Mouse (Mus musculus): ENCODE measurements around the gene Ntng1. TPM values are rescaled to one million over a fixed set of nuclear protein-coding genes. Genes with fewer than 3 reads are reported as not detected.

The Ntng1 gene
- polyA plus RNA-seq, 1 experiment = not detected

DNA sequence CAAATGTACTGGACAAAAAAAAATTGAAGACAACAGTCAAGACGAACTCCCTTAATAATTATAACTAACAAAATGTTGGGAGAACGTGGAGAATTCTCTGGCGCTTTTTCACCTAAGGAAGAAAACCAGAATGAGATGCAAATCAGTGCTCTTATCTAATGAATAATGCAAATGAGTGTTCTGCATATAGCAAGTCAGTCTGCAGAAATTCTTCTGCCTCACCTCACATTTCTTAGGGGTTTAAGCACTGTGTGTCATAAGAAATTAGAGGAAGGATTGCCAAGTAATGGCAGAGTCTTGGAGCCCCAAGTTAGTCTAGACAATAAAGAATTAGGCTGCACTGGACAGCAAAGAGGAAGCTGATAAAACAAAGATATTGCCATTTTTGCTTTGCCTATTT, 49.8 kb downstream of the Ntng1 start:
- H3K4me3 ChIP-seq (ENCODE audit: insufficient read depth, low read depth, low read length) = no peak overlapping the region
- H3K4me1 ChIP-seq (ENCODE audit: control insufficient read depth, insufficient read depth, insufficient read length, low read length) = no peaks in the 10 kb centered on the region
- no peak overlapping the region for H3K27ac ChIP-seq (replicated peaks; ENCODE audit: low read depth, low read length)

- H3K4me3 ChIP-seq (ENCODE audit: insufficient read depth, low read depth, low read length) = no peak overlapping the region
- no peak overlapping the region for H3K27ac ChIP-seq (replicated peaks; ENCODE audit: low read depth, low read length)
- no peaks in the 10 kb centered on the region for H3K4me1 ChIP-seq (ENCODE audit: control insufficient read depth, insufficient read depth, insufficient read length, low read length)
Observed at GRCm38 (mm10) chr3:110092521-110092920, 51.3 kb downstream of the Ntng1 start.

GRCm38 (mm10) chr3:110087189-110087588, 56.6 kb downstream of the Ntng1 start:
- Histone ChIP-seq H3K27ac (replicated peaks; ENCODE audit: low read depth, low read length) (no peak overlapping the region), H3K4me3 (ENCODE audit: insufficient read depth, low read depth, low read length) (no peak overlapping the region), H3K4me1 (ENCODE audit: control insufficient read depth, insufficient read depth, insufficient read length, low read length) (no peaks in the 10 kb centered on the region)

DNA sequence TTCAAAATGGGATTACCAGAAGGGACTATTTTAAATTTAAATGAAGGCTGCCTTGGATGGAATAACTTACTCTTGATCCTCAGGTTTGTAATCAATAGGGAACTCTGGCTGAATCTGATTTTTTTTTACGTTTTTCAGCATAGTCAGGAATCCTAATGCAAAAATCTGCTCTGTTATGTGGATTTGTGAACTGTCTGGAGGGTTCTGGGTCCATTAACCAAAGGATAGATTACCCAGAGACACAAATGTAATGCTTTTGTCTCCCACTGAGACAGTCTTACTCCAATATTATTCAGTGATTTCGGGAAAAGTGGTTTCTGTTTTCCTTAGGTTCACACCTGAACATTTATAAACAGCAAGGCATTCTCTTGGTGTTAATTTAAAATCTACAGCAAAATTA, 58.5 kb downstream of the Ntng1 start:
- Histone ChIP-seq H3K4me3 (ENCODE audit: insufficient read depth, low read depth, low read length) (no peak overlapping the region), H3K4me1 (ENCODE audit: control insufficient read depth, insufficient read depth, insufficient read length, low read length) (no peaks in the 10 kb centered on the region), H3K27ac (replicated peaks; ENCODE audit: low read depth, low read length) (no peak overlapping the region)

- no peak overlapping the region for H3K27ac ChIP-seq (replicated peaks; ENCODE audit: low read depth, low read length)
- H3K4me3 ChIP-seq (ENCODE audit: insufficient read depth, low read depth, low read length) = no peak overlapping the region
- no peaks in the 10 kb centered on the region for H3K4me1 ChIP-seq (ENCODE audit: control insufficient read depth, insufficient read depth, insufficient read length, low read length)
Observed at GRCm38 (mm10) chr3:110064709-110065256, 79.0 kb downstream of the Ntng1 start.

- no peaks in the 10 kb centered on the region for H3K4me1 ChIP-seq (ENCODE audit: control insufficient read depth, insufficient read depth, insufficient read length, low read length)
- no peak overlapping the region for H3K4me3 ChIP-seq (ENCODE audit: insufficient read depth, low read depth, low read length)
Observed at GRCm38 (mm10) chr3:110055915-110056314, 87.9 kb downstream of the Ntng1 start.

GRCm38 (mm10) chr3:110055433-110055832, 88.4 kb downstream of the Ntng1 start:
- Histone ChIP-seq H3K4me3 (ENCODE audit: insufficient read depth, low read depth, low read length) (no peak overlapping the region), H3K27ac (replicated peaks; ENCODE audit: low read depth, low read length) (no peak overlapping the region), H3K4me1 (ENCODE audit: control insufficient read depth, insufficient read depth, insufficient read length, low read length) (no peaks in the 10 kb centered on the region)

More at GRCm38 (mm10) chr3:110055915-110056314, 87.9 kb downstream of the Ntng1 start:
- no peak overlapping the region for H3K27ac ChIP-seq (replicated peaks; ENCODE audit: low read depth, low read length)

- Histone ChIP-seq H3K27ac (replicated peaks; ENCODE audit: low read depth, low read length) (no peak overlapping the region), H3K4me1 (ENCODE audit: control insufficient read depth, insufficient read depth, insufficient read length, low read length) (no peaks in the 10 kb centered on the region), H3K4me3 (ENCODE audit: insufficient read depth, low read depth, low read length) (no peak overlapping the region)
Observed at GRCm38 (mm10) chr3:110054125-110054524, 89.7 kb downstream of the Ntng1 start.

- Histone ChIP-seq H3K4me3 (ENCODE audit: insufficient read depth, low read depth, low read length) (no peak overlapping the region), H3K27ac (replicated peaks; ENCODE audit: low read depth, low read length) (no peak overlapping the region), H3K4me1 (ENCODE audit: control insufficient read depth, insufficient read depth, insufficient read length, low read length) (no peaks in the 10 kb centered on the region)
Observed at GRCm38 (mm10) chr3:110048152-110048551, 95.7 kb downstream of the Ntng1 start.

DNA sequence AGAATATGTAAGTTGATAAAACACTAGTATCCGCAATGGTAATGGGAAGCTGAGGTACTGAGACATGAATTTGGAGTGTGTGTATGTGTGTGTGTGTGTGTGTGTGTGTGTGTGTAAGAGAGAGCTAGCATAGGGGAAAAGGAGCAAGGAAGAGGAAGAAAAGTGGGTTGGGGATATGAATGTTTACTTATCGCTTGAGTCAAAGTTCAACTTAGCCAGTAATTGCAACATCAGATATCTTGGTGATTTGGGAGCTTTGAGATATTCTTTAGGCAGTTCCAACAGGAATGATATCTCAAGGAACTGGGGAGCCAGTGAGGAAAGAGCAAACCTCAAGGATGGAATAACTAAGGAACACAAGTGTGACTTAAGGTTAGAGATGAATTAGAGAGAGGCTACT, 97.1 kb downstream of the Ntng1 start:
- H3K27ac ChIP-seq (replicated peaks; ENCODE audit: low read depth, low read length) = no peak overlapping the region
- no peak overlapping the region for H3K4me3 ChIP-seq (ENCODE audit: insufficient read depth, low read depth, low read length)
- no peaks in the 10 kb centered on the region for H3K4me1 ChIP-seq (ENCODE audit: control insufficient read depth, insufficient read depth, insufficient read length, low read length)

- Histone ChIP-seq H3K27ac (replicated peaks; ENCODE audit: low read depth, low read length) (no peak overlapping the region), H3K4me1 (ENCODE audit: control insufficient read depth, insufficient read depth, insufficient read length, low read length) (no peaks in the 10 kb centered on the region), H3K4me3 (ENCODE audit: insufficient read depth, low read depth, low read length) (no peak overlapping the region)
Observed at GRCm38 (mm10) chr3:110044209-110044608, 99.6 kb downstream of the Ntng1 start.

DNA sequence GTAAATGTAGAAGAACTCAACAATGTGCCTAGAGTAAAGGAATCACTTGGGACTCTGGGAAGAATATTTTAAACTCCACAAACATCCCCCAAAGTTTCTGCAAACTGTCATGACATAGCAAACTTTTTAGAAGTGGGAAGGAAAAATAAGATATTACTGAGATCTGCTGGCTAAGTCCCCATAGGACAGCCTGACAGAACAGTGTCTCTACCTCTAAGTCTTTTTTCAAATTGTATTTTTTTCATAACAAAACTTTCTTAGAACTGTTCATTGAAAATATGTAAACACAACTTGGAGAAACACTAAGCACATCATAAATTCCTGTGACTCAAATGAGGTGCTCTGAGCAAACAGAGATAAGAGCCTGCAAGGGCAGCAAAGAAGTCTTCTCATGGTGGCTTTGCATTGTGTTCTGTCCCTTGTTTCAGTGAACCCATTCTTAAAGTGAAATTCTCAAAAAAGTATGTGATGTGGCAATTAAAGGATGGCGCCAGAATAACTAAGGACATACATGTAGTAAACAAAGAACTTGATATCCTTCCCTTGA, 100.1 kb downstream of the Ntng1 start:
- no peaks in the 10 kb centered on the region for H3K4me1 ChIP-seq (ENCODE audit: control insufficient read depth, insufficient read depth, insufficient read length, low read length)
- no peak overlapping the region for H3K27ac ChIP-seq (replicated peaks; ENCODE audit: low read depth, low read length)
- H3K4me3 ChIP-seq (ENCODE audit: insufficient read depth, low read depth, low read length) = no peak overlapping the region

- Histone ChIP-seq H3K4me1 (ENCODE audit: control insufficient read depth, insufficient read depth, insufficient read length, low read length) (no peaks in the 10 kb centered on the region), H3K4me3 (ENCODE audit: insufficient read depth, low read depth, low read length) (no peak overlapping the region), H3K27ac (replicated peaks; ENCODE audit: low read depth, low read length) (no peak overlapping the region)
Observed at GRCm38 (mm10) chr3:110022783-110023599, 120.8 kb downstream of the Ntng1 start.

GRCm38 (mm10) chr3:110010870-110011626, 132.8 kb downstream of the Ntng1 start:
- no peak overlapping the region for H3K4me3 ChIP-seq (ENCODE audit: insufficient read depth, low read depth, low read length)
- no peak overlapping the region for H3K27ac ChIP-seq (replicated peaks; ENCODE audit: low read depth, low read length)
- H3K4me1 ChIP-seq (ENCODE audit: control insufficient read depth, insufficient read depth, insufficient read length, low read length) = no peaks in the 10 kb centered on the region

GRCm38 (mm10) chr3:110010441-110010840, 133.4 kb downstream of the Ntng1 start:
- Histone ChIP-seq H3K4me3 (ENCODE audit: insufficient read depth, low read depth, low read length) (no peak overlapping the region), H3K27ac (replicated peaks; ENCODE audit: low read depth, low read length) (no peak overlapping the region), H3K4me1 (ENCODE audit: control insufficient read depth, insufficient read depth, insufficient read length, low read length) (no peaks in the 10 kb centered on the region)
